Mouse (Mus musculus): Measurements from ENCODE around the gene Ilvbl. TPM values are rescaled to one million over a fixed set of nuclear protein-coding genes. Genes with fewer than 3 reads are reported as not detected.

Gene Ilvbl
- polyA plus RNA-seq, 2 experiments, result 45.8 to 52.5 TPM

DNA sequence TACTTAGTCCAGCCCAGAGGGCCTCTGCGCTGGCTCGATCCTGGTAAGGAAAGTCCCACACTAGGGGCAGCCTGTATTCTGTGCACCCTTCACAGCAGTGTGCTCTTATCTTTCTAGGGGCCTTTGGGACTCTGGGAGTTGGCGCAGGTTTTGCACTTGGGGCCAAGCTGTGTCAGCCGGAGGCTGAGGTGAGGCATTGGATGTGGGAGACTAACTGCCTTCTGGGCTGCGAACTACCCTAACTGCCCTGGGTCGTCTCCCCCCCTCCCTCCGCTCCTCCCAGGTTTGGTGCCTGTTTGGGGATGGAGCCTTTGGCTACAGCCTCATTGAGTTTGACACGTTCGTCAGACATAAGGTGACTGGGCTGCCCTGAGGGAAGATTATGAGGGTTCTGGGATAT, 9.2 kb downstream of the Ilvbl start:
- Histone ChIP-seq H3K27ac (replicated peaks; ENCODE audit: low read depth, low read length) (no peak overlapping the region), H3K27me3 (ENCODE audit: control insufficient read depth, insufficient read depth, low read length) (no peaks in the 10 kb centered on the region), H3K4me2 (replicated peaks; ENCODE audit: low read depth, low read length, severe bottlenecking) (no peak overlapping the region), H3K36me3 (ENCODE audit: control insufficient read depth, insufficient read depth, low read length) (peaks cover 79% of the 10 kb centered on the region), H3K4me1 (ENCODE audit: control insufficient read depth, insufficient read depth, low read length) (no peaks in the 10 kb centered on the region), H3K9ac (ENCODE audit: low read depth, low read length, severe bottlenecking) (no peak overlapping the region), H3K4me3 (replicated peaks; ENCODE audit: low read length) (no peak overlapping the region), H3K9me3 (ENCODE audit: control insufficient read depth, low read length) (no peaks in the 10 kb centered on the region)
- no peak for TF ChIP-seq POLR2A (IDR thresholded peaks at IDR 0.05; ENCODE audit: borderline replicate concordance, extremely low read depth, insufficient read depth, insufficient read length)
- DNase-seq (ENCODE audit: low spot score), result no peak
- WGBS, result 71% methylated on average over 8 of the region's 9 CpGs
- 0 out of 2 replicates have a peak, but pooled peaks have one; percentile 27 for ATAC-seq (ENCODE audit: low FRiP score, low read depth)

DNA sequence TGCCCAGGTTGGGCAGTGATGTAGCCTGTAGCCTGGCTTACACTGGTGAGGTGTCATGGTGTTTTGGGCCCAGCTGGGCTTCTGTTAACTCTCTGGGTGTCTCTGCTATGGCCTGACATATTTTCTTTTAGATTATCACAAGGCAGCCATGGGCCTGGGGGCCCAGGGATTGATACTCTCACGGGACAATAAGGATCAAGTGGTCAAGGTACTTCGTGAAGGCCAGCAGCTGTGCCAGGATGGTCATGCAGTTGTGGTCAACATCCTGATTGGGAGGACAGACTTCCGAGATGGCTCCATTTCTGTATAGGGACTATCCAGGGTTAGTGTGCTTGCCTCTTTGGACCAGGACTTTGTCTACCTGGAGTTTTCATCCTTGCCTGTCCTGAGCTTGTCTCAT, 9.8 kb downstream of the Ilvbl start:
- H3K27me3 ChIP-seq (ENCODE audit: control insufficient read depth, insufficient read depth, low read length), result no peaks in the 10 kb centered on the region
- no peak for TF ChIP-seq POLR2A (IDR thresholded peaks at IDR 0.05; ENCODE audit: borderline replicate concordance, extremely low read depth, insufficient read depth, insufficient read length)
- H3K4me1 ChIP-seq (ENCODE audit: control insufficient read depth, insufficient read depth, low read length), result no peaks in the 10 kb centered on the region
- H3K9ac ChIP-seq (ENCODE audit: low read depth, low read length, severe bottlenecking), result no peak overlapping the region
- no peaks in the 10 kb centered on the region for H3K9me3 ChIP-seq (ENCODE audit: control insufficient read depth, low read length)
- no peak overlapping the region for H3K27ac ChIP-seq (replicated peaks; ENCODE audit: low read depth, low read length)
- H3K4me3 ChIP-seq (replicated peaks; ENCODE audit: low read length), result no peak overlapping the region
- no peak overlapping the region for H3K4me2 ChIP-seq (replicated peaks; ENCODE audit: low read depth, low read length, severe bottlenecking)
- no peak for DNase-seq (ENCODE audit: low spot score)
- ATAC-seq (ENCODE audit: low FRiP score, low read depth), result no peak
- 72% methylated on average over 3 of the region's 3 CpGs for WGBS
- H3K36me3 ChIP-seq (ENCODE audit: control insufficient read depth, insufficient read depth, low read length), result peaks cover 79% of the 10 kb centered on the region

DNA sequence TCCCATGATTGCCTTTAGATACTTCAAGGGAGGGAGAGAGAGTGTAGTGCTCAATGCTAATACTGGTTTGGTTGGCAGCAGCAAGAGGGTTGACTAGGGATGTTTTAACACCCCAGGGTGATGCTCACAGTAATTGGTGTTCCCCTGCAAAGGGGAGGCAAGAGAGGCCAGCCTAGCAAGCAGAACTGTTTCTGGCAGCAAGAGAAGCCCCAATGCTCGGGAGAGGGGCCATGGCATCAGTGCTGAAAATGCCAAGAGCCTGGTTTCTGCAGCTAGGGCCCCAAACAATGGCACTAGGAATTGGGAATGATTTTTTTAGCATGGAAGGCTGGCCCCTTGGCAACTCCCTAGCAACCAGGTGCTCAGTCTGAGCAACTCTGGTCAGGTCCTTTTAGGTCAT, 10.8 kb downstream of the Ilvbl start:
- Histone ChIP-seq H3K4me2 (replicated peaks; ENCODE audit: low read depth, low read length, severe bottlenecking) (no peak overlapping the region), H3K9ac (ENCODE audit: low read depth, low read length, severe bottlenecking) (no peak overlapping the region), H3K36me3 (ENCODE audit: control insufficient read depth, insufficient read depth, low read length) (peaks cover 79% of the 10 kb centered on the region), H3K4me3 (replicated peaks; ENCODE audit: low read length) (no peak overlapping the region), H3K27ac (replicated peaks; ENCODE audit: low read depth, low read length) (no peak overlapping the region), H3K9me3 (ENCODE audit: control insufficient read depth, low read length) (no peaks in the 10 kb centered on the region), H3K4me1 (ENCODE audit: control insufficient read depth, insufficient read depth, low read length) (peaks cover under 1% of the 10 kb centered on the region; the same call in 1 of the 2 replicates), H3K27me3 (ENCODE audit: control insufficient read depth, insufficient read depth, low read length) (no peaks in the 10 kb centered on the region)
- DNase-seq (ENCODE audit: low spot score) (no peak), ATAC-seq (ENCODE audit: low FRiP score, low read depth) (no peak)
- 67% methylated on average over 1 of the region's 1 CpGs for WGBS
- no peak for TF ChIP-seq POLR2A (IDR thresholded peaks at IDR 0.05; ENCODE audit: borderline replicate concordance, extremely low read depth, insufficient read depth, insufficient read length)

GRCm38 (mm10) chr10:78585606-78586005, 11.5 kb downstream of the Ilvbl start:
- peaks cover 74% of the 10 kb centered on the region for H3K36me3 ChIP-seq (ENCODE audit: control insufficient read depth, insufficient read depth, low read length)
- 80% methylated on average over 22 of the region's 22 CpGs for WGBS
- no peak for DNase-seq (ENCODE audit: low spot score)

GRCm38 (mm10) chr10:78586026-78586425, 11.9 kb downstream of the Ilvbl start:
- Histone ChIP-seq H3K27me3 (ENCODE audit: control insufficient read depth, insufficient read depth, low read length) (no peaks in the 10 kb centered on the region), H3K4me1 (ENCODE audit: control insufficient read depth, insufficient read depth, low read length) (peaks cover 8% of the 10 kb centered on the region), H3K9ac (ENCODE audit: low read depth, low read length, severe bottlenecking) (no peak overlapping the region), H3K36me3 (ENCODE audit: control insufficient read depth, insufficient read depth, low read length) (peaks cover 71% of the 10 kb centered on the region), H3K4me2 (replicated peaks; ENCODE audit: low read depth, low read length, severe bottlenecking) (no peak overlapping the region), H3K9me3 (ENCODE audit: control insufficient read depth, low read length) (no peaks in the 10 kb centered on the region), H3K4me3 (replicated peaks; ENCODE audit: low read length) (no peak overlapping the region), H3K27ac (replicated peaks; ENCODE audit: low read depth, low read length) (no peak overlapping the region)
- DNase-seq (ENCODE audit: low spot score), result no peak
- no peak for ATAC-seq (ENCODE audit: low FRiP score, low read depth)
- TF ChIP-seq POLR2A (IDR thresholded peaks at IDR 0.05; ENCODE audit: borderline replicate concordance, extremely low read depth, insufficient read depth, insufficient read length), result no peak
- WGBS, result 96% methylated on average over 13 of the region's 13 CpGs

More at GRCm38 (mm10) chr10:78585606-78586005, 11.5 kb downstream of the Ilvbl start:
- no peak for ATAC-seq (ENCODE audit: low FRiP score, low read depth)
- Histone ChIP-seq H3K4me2 (replicated peaks; ENCODE audit: low read depth, low read length, severe bottlenecking) (no peak overlapping the region), H3K27me3 (ENCODE audit: control insufficient read depth, insufficient read depth, low read length) (no peaks in the 10 kb centered on the region), H3K27ac (replicated peaks; ENCODE audit: low read depth, low read length) (no peak overlapping the region), H3K9ac (ENCODE audit: low read depth, low read length, severe bottlenecking) (no peak overlapping the region), H3K9me3 (ENCODE audit: control insufficient read depth, low read length) (no peaks in the 10 kb centered on the region), H3K4me3 (replicated peaks; ENCODE audit: low read length) (no peak overlapping the region), H3K4me1 (ENCODE audit: control insufficient read depth, insufficient read depth, low read length) (peaks cover 6% of the 10 kb centered on the region)
- TF ChIP-seq POLR2A (IDR thresholded peaks at IDR 0.05; ENCODE audit: borderline replicate concordance, extremely low read depth, insufficient read depth, insufficient read length), result no peak

DNA sequence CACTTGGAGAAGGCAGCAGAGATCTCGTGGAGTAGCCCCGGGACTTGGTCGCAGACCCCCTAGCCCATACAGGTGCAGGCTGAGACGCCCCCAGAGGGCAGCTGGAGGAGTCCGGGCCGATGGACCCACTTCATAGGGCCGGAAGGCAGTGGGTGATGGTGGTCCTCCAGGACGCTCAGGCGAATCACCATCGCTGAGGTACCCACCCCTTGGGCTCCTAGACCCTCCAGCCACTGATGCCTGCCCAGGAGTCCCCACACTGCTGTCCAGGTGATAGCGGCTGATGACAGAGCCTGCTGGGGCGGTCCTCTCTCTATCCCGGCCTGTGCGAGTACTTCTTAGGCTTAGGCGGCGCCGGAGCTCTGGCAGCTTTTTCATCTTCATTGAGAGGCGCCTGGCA, 15.1 kb downstream of the Ilvbl start:
- 95% methylated on average over 18 of the region's 18 CpGs for WGBS
- no peak overlapping the region for H3K27ac ChIP-seq (replicated peaks; ENCODE audit: low read depth, low read length)
- ATAC-seq (ENCODE audit: low FRiP score, low read depth) (no peak), DNase-seq (ENCODE audit: low spot score) (no peak)
- H3K36me3 ChIP-seq (ENCODE audit: control insufficient read depth, insufficient read depth, low read length), result peaks cover 54% of the 10 kb centered on the region
- no peaks in the 10 kb centered on the region for H3K27me3 ChIP-seq (ENCODE audit: control insufficient read depth, insufficient read depth, low read length)
- no peak for TF ChIP-seq POLR2A (IDR thresholded peaks at IDR 0.05; ENCODE audit: borderline replicate concordance, extremely low read depth, insufficient read depth, insufficient read length)
- peaks cover 12% of the 10 kb centered on the region for H3K4me1 ChIP-seq (ENCODE audit: control insufficient read depth, insufficient read depth, low read length)
- H3K9me3 ChIP-seq (ENCODE audit: control insufficient read depth, low read length), result no peaks in the 10 kb centered on the region
- no peak overlapping the region for H3K4me2 ChIP-seq (replicated peaks; ENCODE audit: low read depth, low read length, severe bottlenecking)
- no peak overlapping the region for H3K4me3 ChIP-seq (replicated peaks; ENCODE audit: low read length)
- H3K9ac ChIP-seq (ENCODE audit: low read depth, low read length, severe bottlenecking), result no peak overlapping the region
